Mouse (Mus musculus) C2C12 (cell line): Measurements from ENCODE around the gene Rarres1.

Source experiments
- CTCF ChIP-seq: IDR thresholded peaks from one replicate; pipeline ENCODE4 v1.5.1; 2011; ENCODE audit not compliant: control insufficient read depth, insufficient read depth, insufficient read length
- MAX ChIP-seq: IDR thresholded peaks from one replicate; pipeline ENCODE4 v1.6.1; 2011; ENCODE audit warnings: mild to moderate bottlenecking, control low read depth
- USF1 ChIP-seq: IDR thresholded peaks from one replicate; pipeline ENCODE4 v1.6.1; 2011; ENCODE audit warnings: low read depth, mild to moderate bottlenecking, control low read depth, moderate library complexity

- no peak for TF ChIP-seq CTCF
- no peak for TF ChIP-seq USF1
- no peak for TF ChIP-seq MAX
Observed at GRCm38 (mm10) chr3:67514801-67515273, 486 bp downstream of the Rarres1 start.
